Mouse (Mus musculus) heart, postnatal 0 days (tissue): Measurements from ENCODE around the gene Icmt.

Experiments used
- CTCF ChIP-seq: IDR thresholded peaks from 2 replicates; pipeline ENCODE4 v1.5.1; 2016; ENCODE audit warnings: antibody characterized with exemption, control low read depth, low read depth
- EP300 ChIP-seq: IDR thresholded peaks from 2 replicates; pipeline ENCODE4 v1.6.1; 2016; ENCODE audit warnings: antibody characterized with exemption, low read depth

GRCm38 (mm10) chr4:152273621-152274236 lies 23.3 kb upstream of the Icmt start, which contains the start of gene Gpr153:
- TF ChIP-seq EP300 (no peak), CTCF (no peak)
